Mouse (Mus musculus) limb, embryonic 12.5 days (tissue): ENCODE data around the gene Tmem120b. TPM values are rescaled to one million over a fixed set of nuclear protein-coding genes. Genes with fewer than 3 reads are reported as not detected.

Experiments
- ATAC-seq: fragments of 200-750 bp; cut with Nextera tagmentation; 2 replicates; pipeline ENCODE4 v1.8.0; 2017; ENCODE audit warnings: low read depth, moderate TSS enrichment; ENCODE audit not compliant: insufficient number of reproducible peaks, insufficient read depth, low FRiP score, low TSS enrichment
- H3K27ac ChIP-seq: fragments of 300-500 bp; sonication (generic); 2 replicates; pipeline ENCODE4 v1.5.1; 2016; ENCODE audit warnings: mild to moderate bottlenecking, moderate library complexity
- H3K27me3 ChIP-seq: fragments of 300-500 bp; sonication (generic); 2 replicates; pipeline ENCODE4 v1.6.1; 2016; ENCODE audit warnings: mild to moderate bottlenecking, moderate library complexity
- H3K36me3 ChIP-seq: fragments of 300-500 bp; sonication (generic); 2 replicates; pipeline ENCODE4 v1.6.1; 2016; ENCODE audit warnings: mild to moderate bottlenecking, moderate library complexity
- H3K4me1 ChIP-seq: fragments of 300-500 bp; sonication (generic); replicated peaks from 2 replicates; pipeline ENCODE4 v1.6.1; 2016
- H3K4me2 ChIP-seq: fragments of 300-500 bp; sonication (generic); 2 replicates; pipeline ENCODE4 v1.6.1; 2016; ENCODE audit warnings: mild to moderate bottlenecking, moderate library complexity
- H3K4me3 ChIP-seq: fragments of 300-500 bp; sonication (generic); replicated peaks from 2 replicates; pipeline ENCODE4 v1.5.1; 2016; ENCODE audit warnings: mild to moderate bottlenecking
- H3K9ac ChIP-seq: fragments of 300-500 bp; sonication (generic); replicated peaks from 2 replicates; pipeline ENCODE4 v1.6.1; 2016; ENCODE audit warnings: mild to moderate bottlenecking, moderate library complexity
- H3K9me3 ChIP-seq: fragments of 300-500 bp; sonication (generic); 2 replicates; pipeline ENCODE4 v1.6.1; 2016; ENCODE audit warnings: mild to moderate bottlenecking, moderate library complexity
- WGBS: fragments of 180-500 bp; shearing (Covaris S2); methylation state at CpG from one replicate; pipeline ENCODE4 v1.1.7; 2016; 5-methylcytosine and 5-hydroxymethylcytosine counted together
- polyA plus RNA-seq: library from polyadenylated mRNA; unstranded; fragments of >200 nt; fragmentation: Nextera tagmentation; extraction: Ambion mirVana; gene quantifications from 2 replicates; pipeline ENCODE4 v1.2.1, GENCODE M21; 2016

The Tmem120b gene
- polyA plus RNA-seq, 1 experiment from 2014 or later = 14.1 TPM

- WGBS = 78% methylated on average over 7 of the region's 7 CpGs
- Histone ChIP-seq H3K4me2 (no peak overlapping the region), H3K36me3 (peaks cover 32% of the 10 kb centered on the region), H3K27me3 (no peaks in the 10 kb centered on the region), H3K4me3 (no peak overlapping the region), H3K9ac (no peak overlapping the region), H3K4me1 (0 out of 2 replicates have a peak, but pooled peaks cover 4% of the 10 kb centered on the region), H3K27ac (no peak overlapping the region), H3K9me3 (0 out of 2 replicates have a peak, but pooled peaks cover 6% of the 10 kb centered on the region)
- no peak for ATAC-seq
These were observed 34.5 kb upstream of the Tmem120b start for GRCm38 (mm10) chr5:123033646-123034160.

- ATAC-seq = no peak
- H3K27ac ChIP-seq = no peak overlapping the region
- H3K9ac ChIP-seq = no peak overlapping the region
- H3K4me3 ChIP-seq = no peak overlapping the region
- H3K4me2 ChIP-seq = no peak overlapping the region
- H3K36me3 ChIP-seq = peaks cover 21% of the 10 kb centered on the region
- H3K27me3 ChIP-seq = no peaks in the 10 kb centered on the region
- H3K4me1 ChIP-seq = 0 out of 2 replicates have a peak, but pooled peaks cover 7% of the 10 kb centered on the region
- WGBS = 88% methylated on average over 4 of the region's 4 CpGs
- H3K9me3 ChIP-seq = 0 out of 2 replicates have a peak, but pooled peaks cover 6% of the 10 kb centered on the region
These were observed 33.1 kb upstream of the Tmem120b start for GRCm38 (mm10) chr5:123035089-123035488.

GRCm38 (mm10) chr5:123035564-123035963 lies 32.7 kb upstream of the Tmem120b start:
- Histone ChIP-seq H3K4me1 (0 out of 2 replicates have a peak, but pooled peaks cover 7% of the 10 kb centered on the region), H3K27ac (0 out of 2 replicates have a peak overlapping the region, but pooled peaks have one; percentile 23), H3K4me3 (no peak overlapping the region), H3K27me3 (no peaks in the 10 kb centered on the region; the same call in 1 of the 2 replicates), H3K9ac (no peak overlapping the region), H3K4me2 (no peak overlapping the region), H3K9me3 (0 out of 2 replicates have a peak, but pooled peaks cover 6% of the 10 kb centered on the region), H3K36me3 (peaks cover 16% of the 10 kb centered on the region)
- 34% methylated on average over 6 of the region's 6 CpGs for WGBS
- ATAC-seq = no peak

- 87% methylated on average over 5 of the region's 5 CpGs for WGBS
- H3K4me3 ChIP-seq = no peak overlapping the region
- 0 out of 2 replicates have a peak, but pooled peaks cover 7% of the 10 kb centered on the region for H3K4me1 ChIP-seq
- H3K27me3 ChIP-seq = no peaks in the 10 kb centered on the region; the same call in 1 of the 2 replicates
- ATAC-seq = no peak
- no peaks in the 10 kb centered on the region for H3K36me3 ChIP-seq
- no peak overlapping the region for H3K4me2 ChIP-seq
- no peak overlapping the region for H3K27ac ChIP-seq
- H3K9me3 ChIP-seq = no peaks in the 10 kb centered on the region
- H3K9ac ChIP-seq = no peak overlapping the region
These were observed 30.1 kb upstream of the Tmem120b start for GRCm38 (mm10) chr5:123038115-123038514.

- H3K27me3 ChIP-seq = no peaks in the 10 kb centered on the region; the same call in 1 of the 2 replicates
- no peaks in the 10 kb centered on the region for H3K9me3 ChIP-seq
- peak overlapping the region; percentile 30 for H3K4me3 ChIP-seq
- H3K36me3 ChIP-seq = no peaks in the 10 kb centered on the region
- H3K27ac ChIP-seq = no peak overlapping the region
- ATAC-seq = no peak
- peak overlapping the region; percentile 60 for H3K4me2 ChIP-seq
- no peak overlapping the region; the same call in 1 of the 2 replicates for H3K9ac ChIP-seq
- 0 out of 2 replicates have a peak, but pooled peaks cover 7% of the 10 kb centered on the region for H3K4me1 ChIP-seq
- 5% methylated on average over 25 of the region's 25 CpGs for WGBS
These were observed 29.0 kb upstream of the Tmem120b start for GRCm38 (mm10) chr5:123039120-123039752.

GRCm38 (mm10) chr5:123040796-123041195 lies 27.4 kb upstream of the Tmem120b start:
- Histone ChIP-seq H3K4me3 (no peak overlapping the region), H3K4me2 (no peak overlapping the region), H3K4me1 (0 out of 2 replicates have a peak, but pooled peaks cover 3% of the 10 kb centered on the region), H3K36me3 (no peaks in the 10 kb centered on the region), H3K27ac (no peak overlapping the region), H3K27me3 (no peaks in the 10 kb centered on the region; the same call in 1 of the 2 replicates), H3K9ac (0 out of 2 replicates have a peak overlapping the region, but pooled peaks have one; percentile 12), H3K9me3 (no peaks in the 10 kb centered on the region)
- no peak for ATAC-seq
- WGBS = 64% methylated on average over 7 of the region's 7 CpGs

- H3K9me3 ChIP-seq = no peaks in the 10 kb centered on the region
- no peak overlapping the region for H3K9ac ChIP-seq
- H3K4me2 ChIP-seq = no peak overlapping the region
- no peak for ATAC-seq
- H3K36me3 ChIP-seq = no peaks in the 10 kb centered on the region
- H3K27me3 ChIP-seq = no peaks in the 10 kb centered on the region; the same call in 1 of the 2 replicates
- WGBS = 24% methylated on average over 7 of the region's 7 CpGs
- H3K4me1 ChIP-seq = 0 out of 2 replicates have a peak, but pooled peaks cover 3% of the 10 kb centered on the region
- no peak overlapping the region for H3K27ac ChIP-seq
- H3K4me3 ChIP-seq = no peak overlapping the region
These were observed 24.4 kb upstream of the Tmem120b start for GRCm38 (mm10) chr5:123043856-123044255.

- Histone ChIP-seq H3K4me2 (no peak overlapping the region), H3K4me1 (peaks cover 7% of the 10 kb centered on the region), H3K36me3 (no peaks in the 10 kb centered on the region), H3K27ac (no peak overlapping the region), H3K4me3 (no peak overlapping the region), H3K9me3 (no peaks in the 10 kb centered on the region), H3K9ac (no peak overlapping the region), H3K27me3 (no peaks in the 10 kb centered on the region; the same call in 1 of the 2 replicates)
- 32% methylated on average over 9 of the region's 9 CpGs for WGBS
- no peak for ATAC-seq
These were observed 22.5 kb upstream of the Tmem120b start for GRCm38 (mm10) chr5:123045561-123046295.

GRCm38 (mm10) chr5:123046916-123047315 lies 21.3 kb upstream of the Tmem120b start, which contains the start of gene Morn3:
TSS of gene Morn3 (minus strand) at chr5:123047016.
- ATAC-seq = no peak
- no peaks in the 10 kb centered on the region for H3K27me3 ChIP-seq
- 78% methylated on average over 3 of the region's 3 CpGs for WGBS
- H3K9ac ChIP-seq = no peak within 1 kb of the TSS
- no peaks in the 10 kb centered on the region for H3K9me3 ChIP-seq
- H3K36me3 ChIP-seq = no peaks in the 10 kb centered on the region
- H3K4me3 ChIP-seq = no peak within 1 kb of the TSS
- H3K4me1 ChIP-seq = peaks cover 7% of the 10 kb centered on the region
- H3K27ac ChIP-seq = no peak within 1 kb of the TSS
- no peak within 1 kb of the TSS for H3K4me2 ChIP-seq

GRCm38 (mm10) chr5:123049271-123049670 lies 18.9 kb upstream of the Tmem120b start:
- 5% methylated on average over 12 of the region's 12 CpGs for WGBS
- Histone ChIP-seq H3K36me3 (no peaks in the 10 kb centered on the region), H3K4me3 (peak overlapping the region; percentile 25), H3K9ac (peak overlapping the region; percentile 46), H3K4me2 (peak overlapping the region; percentile 58), H3K27me3 (no peaks in the 10 kb centered on the region), H3K4me1 (peaks cover 7% of the 10 kb centered on the region), H3K27ac (0 out of 2 replicates have a peak overlapping the region, but pooled peaks have one; percentile 36), H3K9me3 (no peaks in the 10 kb centered on the region)
- peak; percentile 30; the same call in 1 of the 2 replicates for ATAC-seq

GRCm38 (mm10) chr5:123050918-123051317 lies 17.3 kb upstream of the Tmem120b start:
- 76% methylated on average over 9 of the region's 9 CpGs for WGBS
- no peaks in the 10 kb centered on the region for H3K27me3 ChIP-seq

More at GRCm38 (mm10) chr5:123050918-123051317, 17.3 kb upstream of the Tmem120b start:
- Histone ChIP-seq H3K9ac (no peak overlapping the region), H3K9me3 (no peaks in the 10 kb centered on the region), H3K4me2 (no peak overlapping the region), H3K36me3 (no peaks in the 10 kb centered on the region), H3K4me1 (peaks cover 7% of the 10 kb centered on the region), H3K4me3 (no peak overlapping the region), H3K27ac (no peak overlapping the region)
- ATAC-seq = no peak
